Mouse (Mus musculus): Measurements from ENCODE around the gene Sdad1. TPM values are rescaled to one million over a fixed set of nuclear protein-coding genes. Genes with fewer than 3 reads are reported as not detected.

The Sdad1 gene
- total and polyA plus RNA-seq, 3 experiments = 43.6 to 72.9 (median 63.7) TPM

- no peak for TF ChIP-seq ZC3H11A (IDR thresholded peaks at IDR 0.05; ENCODE audit: low read depth, low read length)
- TF ChIP-seq ZKSCAN1 (IDR thresholded peaks at IDR 0.05; ENCODE audit: borderline replicate concordance, low read depth, low read length) = no peak
Observed at GRCm38 (mm10) chr5:92304291-92304690, 6.0 kb downstream of the Sdad1 start (continued).

GRCm38 (mm10) chr5:92302149-92302840 lies 8.0 kb downstream of the Sdad1 start:
- no peak for DNase-seq (ENCODE audit: extremely low read depth)
- Histone ChIP-seq H3K79me2 (replicated peaks; ENCODE audit: control insufficient read depth, extremely low read depth, insufficient read depth, poor library complexity, severe bottlenecking) (peaks cover 10% of the 10 kb centered on the region), H3K9me3 (replicated peaks; ENCODE audit: low read length) (no peaks in the 10 kb centered on the region), H3K36me3 (replicated peaks in 1 of 2; ENCODE audit: control insufficient read depth in 1 of 2, insufficient read depth in 1 of 2, low read length in 1 of 2) (peaks cover 74 to 97% of the 10 kb centered on the region in 2 experiments), H3K27me3 (replicated peaks) (no peaks in the 10 kb centered on the region), H3K27ac (ENCODE audit: insufficient read depth, low read depth) (no peak overlapping the region), H3K4me3 (replicated peaks in 1 of 3; ENCODE audit: low read depth in 2 of 3, low read length in 2 of 3, poor library complexity in 1 of 3) (no peak overlapping the region), H3K4me2 (ENCODE audit: insufficient read depth, low read depth, poor library complexity, severe bottlenecking) (no peak overlapping the region), H3K4me1 (ENCODE audit: control insufficient read depth in 1 of 2, insufficient read depth in 2 of 2) (peaks cover 0 to 7% of the 10 kb centered on the region in 2 experiments; a peak in 1 of 4 replicates), H3K9ac (ENCODE audit: insufficient read depth, low read depth) (no peak overlapping the region)
- in situ Hi-C loops (cut with MboI; ENCODE audit: low pct_ligation_motif_present, low pct_unique_long_range_greater_than_20kb, low sequenced_read_pairs) (no loop called here), dilution Hi-C loops (cut with MboI; ENCODE audit: extremely low pct_ligation_motif_present, extremely low pct_unique_long_range_greater_than_20kb, low sequenced_read_pairs) (no loop called here)
- no peak for TF ChIP-seq EP300 (IDR thresholded peaks at IDR 0.05; ENCODE audit: low read length)
- TF ChIP-seq KAT2A (IDR thresholded peaks at IDR 0.05; ENCODE audit: insufficient replicate concordance, low read length) = no peak
- TF ChIP-seq ZMIZ1 (IDR thresholded peaks at IDR 0.05; ENCODE audit: low read depth, low read length) = no peak
- TF ChIP-seq ELF1 (IDR thresholded peaks at IDR 0.05; ENCODE audit: low read depth, low read length) = no peak
- TF ChIP-seq ZNF384 (IDR thresholded peaks at IDR 0.05; ENCODE audit: low read depth, low read length) = no peak
- no peak for TF ChIP-seq CTCF (conservative IDR thresholded peaks at IDR 0.05 in 1 of 2, IDR thresholded peaks at IDR 0.05 in 1 of 2; ENCODE audit: low read depth in 2 of 2, low read length in 2 of 2)
- no peak for TF ChIP-seq BHLHE40 (IDR thresholded peaks at IDR 0.05; ENCODE audit: low read depth, low read length)

GRCm38 (mm10) chr5:92294525-92294924 lies 15.8 kb downstream of the Sdad1 start:
- Histone ChIP-seq H3K36me3 (replicated peaks in 1 of 2; ENCODE audit: control insufficient read depth in 1 of 2, insufficient read depth in 1 of 2, low read length in 1 of 2) (peaks cover 75 to 94% of the 10 kb centered on the region in 2 experiments), H3K4me3 (replicated peaks in 1 of 3; ENCODE audit: low read depth in 2 of 3, low read length in 2 of 3, poor library complexity in 1 of 3) (no peak overlapping the region), H3K79me2 (replicated peaks; ENCODE audit: control insufficient read depth, extremely low read depth, insufficient read depth, poor library complexity, severe bottlenecking) (no peaks in the 10 kb centered on the region), H3K9ac (ENCODE audit: insufficient read depth, low read depth) (no peak overlapping the region), H3K4me2 (ENCODE audit: insufficient read depth, low read depth, poor library complexity, severe bottlenecking) (no peak overlapping the region), H3K27me3 (replicated peaks) (no peaks in the 10 kb centered on the region), H3K4me1 (ENCODE audit: control insufficient read depth in 1 of 2, insufficient read depth in 2 of 2) (no peaks in the 10 kb centered on the region), H3K27ac (ENCODE audit: insufficient read depth, low read depth) (no peak overlapping the region), H3K9me3 (replicated peaks; ENCODE audit: low read length) (no peaks in the 10 kb centered on the region)
- TF ChIP-seq IRF4 (IDR thresholded peaks at IDR 0.05; ENCODE audit: low read depth, low read length) (no peak), POLR2AphosphoS2 (IDR thresholded peaks at IDR 0.05; ENCODE audit: low read depth, low read length) (no peak), NRF1 (IDR thresholded peaks at IDR 0.05; ENCODE audit: low read depth, low read length) (no peak), ZNF384 (IDR thresholded peaks at IDR 0.05; ENCODE audit: low read depth, low read length) (no peak), EP300 (IDR thresholded peaks at IDR 0.05; ENCODE audit: low read length) (no peak)
- DNase-seq (ENCODE audit: extremely low read depth) = no peak
- dilution Hi-C loops (cut with MboI; ENCODE audit: extremely low pct_ligation_motif_present, extremely low pct_unique_long_range_greater_than_20kb, low sequenced_read_pairs) (no loop called here), in situ Hi-C loops (cut with MboI; ENCODE audit: low pct_ligation_motif_present, low pct_unique_long_range_greater_than_20kb, low sequenced_read_pairs) (no loop called here)

Measured in CH12.LX (cell line).